Mouse (Mus musculus) myocyte (in vitro differentiated cells): ENCODE measurements around the gene Grin1.

Source experiments
- CEBPB ChIP-seq: IDR thresholded peaks from 2 replicates; pipeline ENCODE4 v1.6.1; 2011; ENCODE audit warnings: mild to moderate bottlenecking, moderate library complexity; ENCODE audit not compliant: poor library complexity, insufficient read depth, severe bottlenecking
- POLR2A ChIP-seq: IDR thresholded peaks from one replicate; pipeline ENCODE4 v1.6.1; 2011; ENCODE audit warnings: low read depth, mild to moderate bottlenecking, control low read depth, moderate library complexity; ENCODE audit not compliant: insufficient read length
- POLR2AphosphoS2 ChIP-seq: IDR thresholded peaks from one replicate; pipeline ENCODE4 v1.6.1; 2011; ENCODE audit warnings: low read depth, control low read depth; ENCODE audit not compliant: insufficient read length
- TCF12 ChIP-seq: IDR thresholded peaks from one replicate; pipeline ENCODE4 v1.6.1; 2011; ENCODE audit warnings: mild to moderate bottlenecking, control low read depth; ENCODE audit not compliant: poor library complexity, insufficient read depth, severe bottlenecking
- USF1 ChIP-seq: IDR thresholded peaks from one replicate; pipeline ENCODE4 v1.6.1; 2011; ENCODE audit warnings: low read depth, mild to moderate bottlenecking, control low read depth, moderate library complexity

DNA sequence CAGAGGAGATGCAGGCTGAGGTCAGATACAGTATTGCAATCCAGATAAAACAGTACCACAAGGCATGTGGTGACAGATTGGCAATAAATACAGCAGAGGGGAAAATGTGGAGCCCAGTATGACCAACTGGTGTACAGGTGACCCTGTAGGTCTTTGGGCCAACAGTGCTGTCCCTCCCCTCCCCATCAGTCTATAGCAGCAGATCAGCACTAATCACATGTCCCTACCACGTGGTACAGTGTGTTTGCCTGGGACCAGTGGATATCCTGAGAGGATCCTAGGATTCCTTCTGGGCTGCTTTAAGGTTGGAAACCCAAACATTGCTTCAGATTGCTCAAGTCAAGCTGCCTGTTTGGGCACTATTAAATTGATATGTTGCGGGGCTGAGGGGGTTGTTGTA, 14.6 kb upstream of the Grin1 start:
- TF ChIP-seq POLR2A (no peak), USF1 (peak; percentile 55), CEBPB (no peak), POLR2AphosphoS2 (no peak), TCF12 (no peak)
